Mouse (Mus musculus): Measurements from ENCODE around the gene Olfr320. TPM values are rescaled to one million over a fixed set of nuclear protein-coding genes. Genes with fewer than 3 reads are reported as not detected.

Olfr320 gene
- not detected in 2 replicates for total RNA-seq (2023)

DNA sequence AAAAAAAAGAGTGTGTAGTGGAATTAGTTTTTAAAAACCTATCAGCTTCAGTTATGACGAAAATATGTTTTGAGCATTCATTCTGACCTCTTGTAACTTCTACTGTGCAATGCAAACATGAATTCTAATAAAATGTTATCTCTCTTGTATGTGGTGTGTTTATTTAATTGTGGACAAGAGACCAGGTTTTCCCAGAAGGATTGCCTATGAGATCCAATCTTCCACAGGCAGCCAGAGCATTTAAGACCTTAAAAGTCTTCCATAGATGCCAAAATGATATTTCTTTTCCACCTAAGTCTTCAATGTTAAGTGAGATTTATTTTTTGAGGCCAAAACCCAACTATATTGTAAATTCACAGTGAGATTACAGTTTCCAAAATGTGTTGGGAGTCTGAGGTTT lies at the start of gene Olfr320:
TSS of gene Olfr320 (plus strand) at position 301 of the 400 bp plus-strand sequence.

DNA sequence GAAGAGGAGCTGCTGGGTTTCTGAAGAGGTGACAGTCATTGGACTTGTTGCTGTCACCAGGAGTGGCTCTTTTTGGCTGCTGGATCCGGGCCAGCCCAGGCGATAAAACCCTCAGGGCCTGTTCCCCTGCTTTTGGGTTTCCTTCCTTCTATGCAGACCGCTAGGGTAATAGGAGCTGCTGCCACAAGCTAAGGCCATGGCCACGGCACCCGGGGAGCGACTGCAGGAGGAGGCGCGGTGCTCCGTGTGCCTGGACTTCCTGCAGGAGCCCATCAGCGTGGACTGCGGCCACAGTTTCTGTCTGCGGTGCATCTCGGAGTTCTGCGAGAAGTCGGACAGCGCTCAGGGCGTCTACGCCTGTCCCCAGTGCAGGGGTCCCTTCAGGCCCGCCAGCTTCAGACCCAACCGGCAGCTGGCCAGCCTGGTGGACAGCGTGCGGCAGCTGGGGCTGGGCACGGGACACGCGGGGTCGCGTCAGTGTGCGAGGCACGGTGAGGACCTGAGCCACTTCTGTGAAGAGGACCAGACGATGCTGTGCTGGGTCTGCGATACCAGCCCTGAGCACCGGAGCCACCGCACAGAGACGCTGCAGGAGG lies 40.5 kb upstream of the Olfr320 start, which contains the start of gene Trim58:
TSS of gene Trim58 (plus strand) at position 194 of the 596 bp plus-strand sequence.

DNA sequence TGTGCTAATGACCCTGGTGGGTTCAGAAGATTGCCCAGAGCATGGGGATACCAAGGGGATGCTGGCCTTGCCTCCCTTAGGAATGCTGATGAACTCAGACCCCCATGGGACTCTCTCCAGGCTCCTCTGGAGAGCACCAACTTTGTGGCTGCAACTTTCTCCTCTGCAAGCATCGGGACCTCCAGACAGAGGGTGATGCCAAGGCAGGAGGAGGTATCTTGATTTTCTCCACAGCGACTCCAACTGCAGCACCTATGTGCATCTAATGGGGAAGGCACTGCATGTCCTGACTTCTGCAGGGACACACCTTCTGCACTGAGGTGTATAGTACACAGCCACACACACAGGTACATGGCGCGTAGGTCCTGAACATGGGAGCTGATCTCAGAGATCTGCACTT lies 22.3 kb upstream of the Olfr320 start, which contains the start of gene Olfr322:
TSS of gene Olfr322 (plus strand) at position 187 of the 400 bp plus-strand sequence.

DNA sequence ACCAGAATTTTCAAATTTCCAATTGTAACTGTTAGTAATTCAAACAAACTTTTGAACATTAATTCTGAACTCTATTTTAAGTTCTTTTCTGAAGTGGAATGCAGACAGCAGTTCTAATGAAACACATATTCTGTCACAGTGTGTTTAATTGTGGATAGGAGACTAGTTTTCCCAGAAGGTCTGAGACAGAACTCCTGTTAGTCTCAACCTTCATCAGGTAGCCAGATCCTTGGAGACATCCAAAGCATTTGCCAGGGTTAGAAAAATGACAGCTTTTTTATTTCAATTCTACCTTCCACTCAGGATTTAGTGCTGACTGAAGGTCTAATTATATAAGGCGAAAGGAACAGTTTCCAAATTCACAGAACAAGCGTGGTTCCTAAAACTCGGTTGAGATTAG lies 18.0 kb downstream of the Olfr320 start, which contains the start of gene Olfr319:
TSS of gene Olfr319 (plus strand) at position 301 of the 400 bp plus-strand sequence.

DNA sequence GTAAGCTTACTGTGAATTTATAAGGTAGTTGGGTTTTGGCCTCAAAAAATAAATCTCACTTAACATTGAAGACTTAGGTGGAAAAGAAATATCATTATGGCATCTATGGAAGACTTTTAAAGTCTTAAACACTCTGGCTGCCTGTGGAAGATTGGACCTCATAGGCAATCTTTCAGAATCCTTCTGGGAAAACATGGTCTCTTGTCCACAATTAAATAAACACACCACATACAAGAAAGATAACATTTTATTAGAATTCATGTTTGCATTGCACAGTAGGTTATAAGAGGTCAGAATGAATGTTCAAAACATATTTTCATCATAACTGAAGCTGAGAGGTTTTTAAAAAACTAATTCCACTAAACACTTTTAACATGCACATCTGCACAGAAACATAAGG lies 43.0 kb downstream of the Olfr320 start, which contains the start of gene Olfr318:
TSS of gene Olfr318 (minus strand) at position 101 of the 400 bp plus-strand sequence.

Other genes starting within 250 kb of the Olfr320 start
- not detected in 2 replicates for gene Gm12253, start 248.5 kb upstream of the Olfr320 start, total RNA-seq (2023)
- not detected in 2 replicates for gene Lypd9, start 228.2 kb upstream of the Olfr320 start, total RNA-seq (2023)
- not detected in 2 replicates for gene Olfr30, start 218.8 kb upstream of the Olfr320 start, total RNA-seq (2023)
- not detected in 2 replicates for gene Olfr332, start 188.5 kb upstream of the Olfr320 start, total RNA-seq (2023)
- gene Olfr331, start 178.5 kb upstream of the Olfr320 start, total RNA-seq (2023), result not detected in 2 replicates
- gene Olfr330, start 146.3 kb upstream of the Olfr320 start, total RNA-seq (2023), result not detected in 2 replicates
- gene Olfr329-ps, start 134.7 kb upstream of the Olfr320 start, total RNA-seq (2023), result not detected in 2 replicates
- 0.18 and 0.32 TPM in 2 replicates for gene Olfr328, start 125.5 kb upstream of the Olfr320 start, total RNA-seq (2023)
- gene Olfr224, start 110.5 kb upstream of the Olfr320 start, total RNA-seq (2023), result not detected in 2 replicates
- not detected in 2 replicates for gene Olfr325, start 103.4 kb upstream of the Olfr320 start, total RNA-seq (2023)
- not detected in 2 replicates for gene Olfr324, start 86.0 kb upstream of the Olfr320 start, total RNA-seq (2023)
- gene 2210407C18Rik, start 65.0 kb upstream of the Olfr320 start, total RNA-seq (2023), result not detected in 2 replicates
- gene Olfr323, start 50.6 kb upstream of the Olfr320 start, total RNA-seq (2023), result not detected in 2 replicates
- 0.29 and 0.41 TPM in 2 replicates for gene Trim58, start 40.6 kb upstream of the Olfr320 start, total RNA-seq (2023)
- not detected in 2 replicates for gene Olfr322, start 22.3 kb upstream of the Olfr320 start, total RNA-seq (2023)
- gene Olfr319, start 18.1 kb downstream of the Olfr320 start, total RNA-seq (2023), result not detected in 2 replicates
- 0.13 and 0.25 TPM in 2 replicates for gene Olfr318, start 42.9 kb downstream of the Olfr320 start, total RNA-seq (2023)
- gene Olfr317, start 58.1 kb downstream of the Olfr320 start, total RNA-seq (2023), result not detected in 2 replicates
- gene Olfr316, start 71.6 kb downstream of the Olfr320 start, total RNA-seq (2023), result not detected in 2 replicates
- gene Olfr315, start 92.1 kb downstream of the Olfr320 start, total RNA-seq (2023), result not detected in 2 replicates
- not detected in 2 replicates for gene Olfr314, start 101.9 kb downstream of the Olfr320 start, total RNA-seq (2023)
- not detected in 2 replicates for gene Fam183b, start 120.9 kb downstream of the Olfr320 start, total RNA-seq (2023)
- gene Olfr313, start 133.9 kb downstream of the Olfr320 start, total RNA-seq (2023), result not detected in 2 replicates
- not detected in 2 replicates for gene Olfr312, start 148.1 kb downstream of the Olfr320 start, total RNA-seq (2023)
- gene Olfr311, start 158.2 kb downstream of the Olfr320 start, total RNA-seq (2023), result not detected in 2 replicates
- 0.52 and 1.7 TPM in 2 replicates for gene Gm12258, start 166.1 kb downstream of the Olfr320 start, total RNA-seq (2023)
- gene 2810021J22Rik, start 186.1 kb downstream of the Olfr320 start, total RNA-seq (2023), result 3.0 and 3.5 TPM in 2 replicates
- 3.9 and 4.2 TPM in 2 replicates for gene Zfp39, start 223.1 kb downstream of the Olfr320 start, total RNA-seq (2023)
- gene Btnl10, start 236.8 kb downstream of the Olfr320 start, total RNA-seq (2023), result 0.63 and 1.7 TPM in 2 replicates